Mouse (Mus musculus) erythroid progenitor cell, adult 5-6 weeks (primary cell): ENCODE results near the gene Pcgf1. TPM values are rescaled to one million over a fixed set of nuclear protein-coding genes. Genes with fewer than 3 reads are reported as not detected.

Experiments used
- ATAC-seq: replicated peaks from 2 replicates; pipeline ENCODE4 v1.8.0; 2016; ENCODE audit warnings: moderate number of reproducible peaks, mild to moderate bottlenecking, moderate TSS enrichment, inconsistent platforms; ENCODE audit not compliant: poor library complexity, low FRiP score, severe bottlenecking
- total RNA-seq, 2 experiments: library from RNA; stranded (forward) in 1 of 2; stranded (reverse) in 1 of 2; fragments of 150-400 nt in 1 of 2; fragments of 186-747, 209-891 nt in 1 of 2; gene quantifications; 2 replicates each; pipeline versions ENCODE4 v1.2.3 to v1.2.4; 2015 to 2017; ENCODE audit warnings: low replicate concordance in 2 of 2

Gene Pcgf1
- total RNA-seq, 2 experiments from 2014 or later = 7.6 to 49.5 TPM

GRCm38 (mm10) chr6:83057790-83058189 lies 19.9 kb upstream of the Pcgf1 start, which contains the start of gene Dqx1:
Dqx1 (plus strand) TSS chr6:83057844.
- no peak for ATAC-seq

- no peak for ATAC-seq
Measured at GRCm38 (mm10) chr6:83058725-83059124, 18.9 kb upstream of the Pcgf1 start.

- ATAC-seq = no peak
Measured at GRCm38 (mm10) chr6:83065995-83066394, 11.7 kb upstream of the Pcgf1 start.

- no peak for ATAC-seq
Measured at GRCm38 (mm10) chr6:83066441-83066840, 11.2 kb upstream of the Pcgf1 start.

- ATAC-seq = no peak
Measured at GRCm38 (mm10) chr6:83068221-83068620, 9.4 kb upstream of the Pcgf1 start.

GRCm38 (mm10) chr6:83068706-83069487 lies 8.8 kb upstream of the Pcgf1 start:
- no peak for ATAC-seq

GRCm38 (mm10) chr6:83069488-83070246 lies 8.0 kb upstream of the Pcgf1 start:
- ATAC-seq = no peak

- ATAC-seq = no peak
Measured at GRCm38 (mm10) chr6:83070247-83070310, 7.6 kb upstream of the Pcgf1 start, which contains the start of gene Tlx2. Tlx2 (minus strand) TSS chr6:83070293.

- peak; percentile 44; the same call in 1 of the 2 replicates for ATAC-seq
Measured at GRCm38 (mm10) chr6:83070311-83071219, 7.1 kb upstream of the Pcgf1 start.

GRCm38 (mm10) chr6:83071220-83071619 lies 6.4 kb upstream of the Pcgf1 start:
- no peak for ATAC-seq

GRCm38 (mm10) chr6:83074979-83075378 lies 2.7 kb upstream of the Pcgf1 start:
- ATAC-seq = no peak

GRCm38 (mm10) chr6:83078324-83078858 lies 722 bp downstream of the Pcgf1 start:
- peak; percentile 93 for ATAC-seq

GRCm38 (mm10) chr6:83080210-83080609 lies 2.5 kb downstream of the Pcgf1 start:
- ATAC-seq = no peak

- no peak for ATAC-seq
Measured at GRCm38 (mm10) chr6:83083497-83083896, 5.8 kb downstream of the Pcgf1 start.

GRCm38 (mm10) chr6:83084477-83084876 lies 6.8 kb downstream of the Pcgf1 start:
- ATAC-seq = no peak

GRCm38 (mm10) chr6:83086121-83087035 lies 8.7 kb downstream of the Pcgf1 start, which contains the start of gene Lbx2:
Lbx2 (plus strand) TSS chr6:83086367.
- ATAC-seq = no peak

GRCm38 (mm10) chr6:83087205-83087925 lies 9.7 kb downstream of the Pcgf1 start:
- no peak for ATAC-seq

GRCm38 (mm10) chr6:83087926-83088260 lies 10.2 kb downstream of the Pcgf1 start:
- ATAC-seq = 0 out of 2 replicates have a peak, but pooled peaks have one; percentile 30
